Mouse (Mus musculus) layer of hippocampus, adult 11-12 months (tissue): ENCODE results near the gene Olfr803.

Experiments used
- DNase-seq: peaks from one replicate; pipeline ENCODE4 v3.0.0; 2022; ENCODE audit warnings: low spot score

Gene Olfr803

GRCm38 (mm10) chr10:129694186-129694585 lies at the start of gene Olfr803:
Gene Olfr803, minus strand, starts transcription at chr10:129694286.
- DNase-seq = no peak

GRCm38 (mm10) chr10:129741821-129742220 lies 47.7 kb upstream of the Olfr803 start, which contains the start of gene Olfr806:
Gene Olfr806, minus strand, starts transcription at chr10:129741921.
- DNase-seq = no peak

DNA sequence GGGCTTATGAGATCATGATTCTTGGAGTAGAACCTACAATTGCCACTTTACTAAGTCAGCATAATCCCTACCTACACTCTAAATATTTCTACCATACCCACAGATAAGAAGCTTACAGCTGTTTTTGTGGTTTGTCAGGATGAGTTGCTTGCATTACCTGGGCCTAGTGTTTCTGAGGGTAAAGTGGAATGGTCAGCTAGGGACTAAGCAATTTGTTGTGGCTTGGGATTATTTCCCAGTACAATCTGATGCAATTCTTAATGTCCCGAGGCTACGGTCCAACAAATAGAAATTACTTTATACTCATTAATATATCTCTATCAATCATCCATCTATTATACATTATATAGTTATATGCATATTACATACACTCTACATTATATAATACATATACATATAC lies 35.2 kb upstream of the Olfr803 start, which contains the start of gene Olfr805:
Gene Olfr805 (minus strand): TSS at position 101 of the 400 bp plus-strand sequence.
- DNase-seq = no peak

- no peak for DNase-seq
Observed at GRCm38 (mm10) chr10:129702910-129703309, 8.8 kb upstream of the Olfr803 start, which contains the start of gene Olfr804. Gene Olfr804, plus strand, starts transcription at chr10:129703210.

- no peak for DNase-seq
Observed at GRCm38 (mm10) chr10:129688069-129688468, 6.0 kb downstream of the Olfr803 start, which contains the start of gene Olfr802. Gene Olfr802, minus strand, starts transcription at chr10:129688169.

- no peak for DNase-seq
Observed at GRCm38 (mm10) chr10:129673765-129674164, 20.3 kb downstream of the Olfr803 start, which contains the start of gene Olfr801. Gene Olfr801, minus strand, starts transcription at chr10:129673865.

DNA sequence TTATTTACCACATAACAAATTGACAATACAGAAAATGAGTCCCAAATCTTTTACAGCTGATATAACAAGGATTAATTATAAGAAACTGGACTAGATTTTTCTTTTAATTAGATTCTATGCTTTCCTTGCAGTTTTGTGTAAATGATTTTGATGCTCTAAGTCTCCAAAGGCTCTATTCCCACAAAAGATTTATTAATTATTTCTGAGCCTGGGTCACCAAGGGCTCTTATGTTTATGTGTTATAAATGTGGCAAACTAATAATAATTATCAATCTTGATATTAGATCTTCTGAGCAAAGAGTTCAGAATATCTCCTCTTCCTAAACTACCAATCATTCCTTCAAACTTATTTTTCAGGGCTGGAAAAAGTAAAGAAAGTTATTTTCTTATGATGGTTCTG lies 36.7 kb downstream of the Olfr803 start, which contains the start of gene Olfr800:
Gene Olfr800 (plus strand): TSS at position 301 of the 400 bp plus-strand sequence.
- no peak for DNase-seq

DNA sequence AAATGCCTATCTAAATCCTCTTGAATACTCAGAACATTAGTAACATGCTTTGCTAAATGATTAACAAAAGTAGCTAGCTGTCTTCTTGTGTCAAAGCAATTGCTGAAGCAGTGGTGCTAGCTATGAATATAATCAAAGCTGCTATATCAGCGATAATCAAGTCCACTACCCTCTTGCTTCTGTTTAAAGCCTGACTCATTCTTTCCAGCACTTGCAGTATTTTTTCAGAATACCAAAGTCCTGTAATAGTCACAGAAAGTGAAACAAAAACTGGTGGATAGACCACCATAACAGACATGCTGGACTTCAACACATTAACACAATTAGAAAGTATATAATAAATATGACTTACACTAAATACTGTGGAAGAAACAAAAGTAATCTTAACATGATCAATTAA lies 42.3 kb downstream of the Olfr803 start:
- DNase-seq = no peak
